In the genomic region with DNA sequence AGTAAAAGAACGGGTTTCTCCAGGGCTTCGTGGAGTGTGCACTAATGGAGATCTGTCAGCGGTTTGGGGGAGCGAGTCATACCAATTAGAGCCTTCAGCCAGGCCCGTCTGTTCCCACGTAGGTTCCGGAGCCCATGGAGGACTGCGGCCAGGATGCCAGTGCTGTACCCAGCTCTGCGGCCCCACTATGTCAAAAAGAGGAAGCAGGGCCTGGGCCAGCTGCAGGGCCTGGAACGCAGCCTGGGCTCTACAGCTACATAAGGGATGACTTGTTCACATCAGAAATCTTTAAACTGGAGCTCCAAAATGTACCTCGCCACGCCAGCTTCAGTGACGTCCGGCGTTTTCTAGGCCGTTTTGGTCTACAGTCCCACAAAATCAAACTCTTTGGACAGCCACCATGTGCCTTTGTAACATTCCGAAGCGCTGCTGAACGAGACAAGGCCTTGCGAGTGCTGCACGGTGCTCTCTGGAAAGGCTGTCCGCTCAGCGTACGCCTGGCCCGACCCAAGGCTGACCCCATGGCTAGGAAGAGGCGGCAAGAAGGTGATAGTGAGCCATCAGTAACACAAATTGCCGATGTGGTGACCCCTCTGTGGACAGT, we compare ENCODE assay signal across 9 mouse cellular contexts. TPM values are rescaled to one million over a fixed set of nuclear protein-coding genes. Genes with fewer than 3 reads are reported as not detected.
DNase-seq lines count a peak whose midpoint lies in the region; ATAC-seq lines count a peak whose summit lies in the region.
"Had no signal": no experiment of that assay in that cellular context is flagged by ENCODE, and none has a peak within 500 bp of the region (broad histone marks: within the 10 kb centered on the region; RNA-seq: fewer than 3 reads in every experiment).

No protein-coding gene starts in this region.

- H3K27ac ChIP-seq in liver, embryonic 12.5 days, result peak overlapping the region; percentile 90
- H3K27ac ChIP-seq in stomach, embryonic 16.5 days (ENCODE audit: low read length), result peak overlapping the region; percentile 92

- H3K9me3 ChIP-seq in liver, embryonic 12.5 days (replicated peaks), result no peaks in the 10 kb centered on the region
- no peaks in the 10 kb centered on the region for H3K9me3 ChIP-seq in stomach, embryonic 16.5 days (replicated peaks; ENCODE audit: control insufficient read depth, low read length)

- peak overlapping the region; percentile 95 for H3K9ac ChIP-seq in liver, embryonic 12.5 days
- peak overlapping the region; percentile 88 for H3K9ac ChIP-seq in stomach, embryonic 16.5 days (ENCODE audit: low read length)

- DNase-seq in left cerebral cortex, adult 18-20 months (ENCODE audit: low spot score in 2 of 2), result peak; percentile 34 to 43
- no peak for DNase-seq in left cerebral cortex, adult 11 months (ENCODE audit: low spot score)
- DNase-seq in cerebellum, adult 9-10 months, result peak; percentile 70
- peak; percentile 46 for DNase-seq in gastrocnemius, postnatal 14 days
- peak; percentile 36 for DNase-seq in kidney, adult 11 months
- peak; percentile 59 to 66 for DNase-seq in monocyte, adult 2 months (ENCODE audit: low read depth in 1 of 2, low spot score in 2 of 2)

- ATAC-seq in liver, embryonic 12.5 days, result peak; percentile 10
- peak; percentile 1; the same call in 1 of the 2 replicates for ATAC-seq in stomach, embryonic 16.5 days (ENCODE audit: insufficient read depth, low FRiP score)

- peak overlapping the region; percentile 92 for H3K4me2 ChIP-seq in liver, embryonic 12.5 days
- peak overlapping the region; percentile 93 for H3K4me2 ChIP-seq in stomach, embryonic 16.5 days (ENCODE audit: low read depth, low read length)

- H3K27me3 ChIP-seq in liver, embryonic 12.5 days (replicated peaks), result no peaks in the 10 kb centered on the region
- no peaks in the 10 kb centered on the region for H3K27me3 ChIP-seq in stomach, embryonic 16.5 days (ENCODE audit: control insufficient read depth, insufficient read depth, low read length)

- intact Hi-C loops in gastrocnemius, postnatal 14 days (cut with DNase I; ENCODE audit: low total_unique reads), result no loop called here

- peaks cover 51% of the 10 kb centered on the region for H3K4me1 ChIP-seq in liver, embryonic 12.5 days
- H3K4me1 ChIP-seq in stomach, embryonic 16.5 days (ENCODE audit: control insufficient read depth, insufficient read depth, low read length), result peaks cover 30% of the 10 kb centered on the region

- H3K4me3 ChIP-seq in liver, embryonic 12.5 days, result peak overlapping the region; percentile 94
- H3K4me3 ChIP-seq in stomach, embryonic 16.5 days (replicated peaks; ENCODE audit: low read length), result peak overlapping the region; percentile 83

- peaks cover 76% of the 10 kb centered on the region for H3K36me3 ChIP-seq in liver, embryonic 12.5 days
- H3K36me3 ChIP-seq in stomach, embryonic 16.5 days (ENCODE audit: control insufficient read depth, insufficient read depth, low read length), result peaks cover 28% of the 10 kb centered on the region

- WGBS in liver, embryonic 12.5 days (ENCODE audit: insufficient replicate concordance), result 3% methylated on average over 27 of the region's 27 CpGs
- 2% methylated on average over 27 of the region's 27 CpGs for WGBS in stomach, embryonic 16.5 days

RNA-seq across cellular contexts. Expression of a gene that starts 0.9 kb away (rescaled TPM):
- total RNA-seq in left cerebral cortex, adult 18-20 months (2021), result 10 to 100 TPM; 85.5 to 91.0 TPM
- 10 to 100 TPM; 28.7 to 42.6 TPM for total RNA-seq in gastrocnemius, postnatal 14 days (2021)
- 595 and 610 TPM in 2 replicates for polyA plus RNA-seq in liver, embryonic 12.5 days (2016; fragmentation: Nextera tagmentation; extraction: Ambion mirVana)
- 370 and 425 TPM in 2 replicates for polyA plus RNA-seq in stomach, embryonic 16.5 days (2015; fragmentation: Nextera tagmentation; extraction: Ambion mirVana)

RNA-seq across cellular contexts. Expression of a gene that starts 1.0 kb away (rescaled TPM):
- total RNA-seq in left cerebral cortex, adult 18-20 months (2021), result 10 to 100 TPM; 41.8 to 48.5 TPM
- total RNA-seq in gastrocnemius, postnatal 14 days (2021), result 10 to 100 TPM; 12.1 to 12.7 TPM
- 88.8 and 96.5 TPM in 2 replicates for polyA plus RNA-seq in liver, embryonic 12.5 days (2016; fragmentation: Nextera tagmentation; extraction: Ambion mirVana)
- polyA plus RNA-seq in stomach, embryonic 16.5 days (2015; fragmentation: Nextera tagmentation; extraction: Ambion mirVana), result 98.8 and 99.1 TPM in 2 replicates

RNA-seq across cellular contexts. Expression of a gene that starts 8.7 kb away (rescaled TPM):
- total RNA-seq in left cerebral cortex, adult 18-20 months (2021), result not detected
- not detected for total RNA-seq in gastrocnemius, postnatal 14 days (2021)
- 1.7 TPM in 1 of 2 replicates, not detected in the other for polyA plus RNA-seq in liver, embryonic 12.5 days (2016; fragmentation: Nextera tagmentation; extraction: Ambion mirVana)
- not detected in 2 replicates for polyA plus RNA-seq in stomach, embryonic 16.5 days (2015; fragmentation: Nextera tagmentation; extraction: Ambion mirVana)
- polyA plus RNA-seq: brain, embryonic 14.5 days had no signal

RNA-seq across cellular contexts. Expression of a gene that starts 14.5 kb away (rescaled TPM):
- 100 to 1,000 TPM; 106 to 124 TPM for total RNA-seq in left cerebral cortex, adult 18-20 months (2021)
- 10 to 100 TPM; 20.3 to 21.7 TPM for total RNA-seq in gastrocnemius, postnatal 14 days (2021)
- polyA plus RNA-seq in liver, embryonic 12.5 days (2016; fragmentation: Nextera tagmentation; extraction: Ambion mirVana), result 4.3 and 4.9 TPM in 2 replicates
- 5.0 and 6.9 TPM in 2 replicates for polyA plus RNA-seq in stomach, embryonic 16.5 days (2015; fragmentation: Nextera tagmentation; extraction: Ambion mirVana)

RNA-seq across cellular contexts. Expression of a gene that starts 31.8 kb away (rescaled TPM):
- not detected for total RNA-seq in left cerebral cortex, adult 18-20 months (2021)
- not detected for total RNA-seq in gastrocnemius, postnatal 14 days (2021)
- polyA plus RNA-seq in liver, embryonic 12.5 days (2016; fragmentation: Nextera tagmentation; extraction: Ambion mirVana), result not detected in 2 replicates
- polyA plus RNA-seq in stomach, embryonic 16.5 days (2015; fragmentation: Nextera tagmentation; extraction: Ambion mirVana), result not detected in 2 replicates
- polyA plus RNA-seq: brain, embryonic 14.5 days had no signal
